Mouse (Mus musculus): ENCODE results near the gene Hyal1.

DNA sequence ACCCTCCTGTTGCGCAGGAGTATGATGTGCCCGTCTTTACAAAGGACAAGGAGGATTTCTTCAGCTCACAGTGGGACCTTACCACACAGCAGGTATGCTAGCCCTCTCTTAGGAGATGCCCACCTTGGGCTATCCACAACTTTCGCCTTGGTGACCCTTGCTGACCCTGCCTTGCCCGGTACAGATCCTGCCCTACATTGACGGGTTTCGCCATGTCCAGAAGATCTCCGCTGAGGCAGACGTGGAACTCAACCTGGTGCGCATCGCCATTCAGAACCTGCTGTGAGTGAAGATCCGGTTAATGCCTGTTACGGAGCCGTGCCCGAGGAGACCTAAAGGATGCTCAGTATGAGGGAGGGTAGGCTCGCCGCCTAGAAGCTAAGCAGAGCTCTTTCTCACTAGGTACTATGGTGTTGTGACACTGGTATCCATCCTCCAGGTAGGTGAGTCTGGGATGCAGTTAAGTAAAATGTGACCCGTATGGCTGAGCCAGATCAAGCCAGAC, 32.5 kb upstream of the Hyal1 start:
- TF ChIP-seq POLR2A (IDR thresholded peaks at IDR 0.05; ENCODE audit: low read depth, low read length) (no peak), CTCF (conservative IDR thresholded peaks at IDR 0.05; ENCODE audit: insufficient read depth, insufficient read length, low read depth, low read length) (no peak)

Measured in kidney, adult 2 months (tissue).